Mouse (Mus musculus): Measurements from ENCODE around the gene Erich6b. TPM values are rescaled to one million over a fixed set of nuclear protein-coding genes. Genes with fewer than 3 reads are reported as not detected.

Gene Erich6b
- polyA plus RNA-seq, 1 experiment from 2014 or later = not detected

DNA sequence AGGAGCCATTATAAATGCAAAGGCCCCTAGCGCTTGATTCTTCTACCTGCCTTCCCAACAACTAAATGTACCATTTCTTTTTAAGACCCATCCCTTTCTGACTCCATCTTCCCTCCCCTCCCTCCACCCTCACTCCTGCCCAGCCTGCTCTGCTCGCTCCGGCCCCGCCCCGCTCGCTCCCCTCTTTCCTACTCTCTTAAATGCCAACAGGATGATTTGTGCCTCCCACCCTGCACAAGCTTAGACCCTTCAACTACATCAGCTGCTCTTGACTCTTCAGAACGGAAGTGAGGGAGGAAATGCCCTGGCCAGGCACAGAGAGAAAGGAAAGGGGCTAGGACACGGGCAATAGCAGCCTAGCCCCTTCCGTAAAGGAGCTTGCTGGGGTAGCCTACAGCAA lies 4.0 kb downstream of the Erich6b start:
- Histone ChIP-seq H3K9ac (no peak overlapping the region), H3K27ac (replicated peaks) (no peak overlapping the region), H3K27me3 (0 out of 2 replicates have a peak, but pooled peaks cover 4% of the 10 kb centered on the region), H3K4me3 (replicated peaks) (no peak overlapping the region), H3K36me3 (replicated peaks) (no peaks in the 10 kb centered on the region), H3K9me3 (replicated peaks) (no peaks in the 10 kb centered on the region), H3K4me2 (no peak overlapping the region), H3K4me1 (replicated peaks) (no peaks in the 10 kb centered on the region)
- ATAC-seq (ENCODE audit: insufficient read depth) = no peak
- WGBS (ENCODE audit: insufficient replicate concordance) = 32% methylated on average over 9 of the region's 9 CpGs

DNA sequence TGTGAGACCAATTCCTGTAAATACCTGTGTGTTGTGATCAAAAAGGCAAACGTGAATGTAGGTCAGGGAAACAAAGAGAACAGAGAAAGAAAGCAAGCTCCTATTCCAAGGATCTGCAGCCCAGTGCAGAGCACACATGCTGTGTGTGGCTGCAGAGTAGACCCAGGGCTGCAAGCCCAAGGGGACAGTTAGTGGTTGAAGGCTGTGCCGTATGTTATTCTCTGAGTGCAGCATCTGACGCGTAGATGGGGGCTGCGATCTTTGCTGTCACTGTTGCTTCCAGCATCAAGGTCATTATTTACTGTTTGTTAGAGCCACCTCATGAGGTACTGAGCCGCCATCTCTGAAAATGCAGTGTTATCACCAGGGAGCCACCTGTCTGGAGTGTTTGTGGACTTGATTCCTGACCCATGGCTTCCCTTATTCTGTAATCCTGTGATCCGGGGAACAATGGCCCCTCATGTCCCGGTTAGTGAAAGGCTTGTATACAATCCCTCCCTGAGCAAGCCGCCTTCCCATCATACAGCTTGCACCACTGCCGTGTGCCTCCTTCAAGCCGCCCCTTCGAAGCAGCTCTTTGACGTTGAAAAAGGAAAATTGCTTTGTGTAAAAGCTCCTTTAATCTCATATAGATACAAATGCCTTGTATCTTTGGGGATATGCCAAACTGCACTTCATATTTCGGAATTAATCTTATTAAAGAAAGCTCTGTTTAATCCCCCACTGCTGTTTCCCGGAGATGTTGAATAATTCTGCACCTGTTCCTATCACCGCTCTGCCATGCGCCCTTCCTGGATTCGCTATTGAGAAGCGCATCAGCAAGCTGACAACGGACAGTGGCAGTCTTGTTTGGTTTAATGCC lies 5.1 kb downstream of the Erich6b start:
- 64% methylated on average over 20 of the region's 20 CpGs for WGBS (ENCODE audit: insufficient replicate concordance)
- Histone ChIP-seq H3K36me3 (replicated peaks) (no peaks in the 10 kb centered on the region), H3K4me3 (replicated peaks) (no peak overlapping the region), H3K9me3 (replicated peaks) (no peaks in the 10 kb centered on the region), H3K4me1 (replicated peaks) (no peaks in the 10 kb centered on the region), H3K27me3 (0 out of 2 replicates have a peak, but pooled peaks cover 4% of the 10 kb centered on the region), H3K9ac (no peak overlapping the region), H3K27ac (replicated peaks) (no peak overlapping the region), H3K4me2 (no peak overlapping the region)
- no peak for ATAC-seq (ENCODE audit: insufficient read depth)

DNA sequence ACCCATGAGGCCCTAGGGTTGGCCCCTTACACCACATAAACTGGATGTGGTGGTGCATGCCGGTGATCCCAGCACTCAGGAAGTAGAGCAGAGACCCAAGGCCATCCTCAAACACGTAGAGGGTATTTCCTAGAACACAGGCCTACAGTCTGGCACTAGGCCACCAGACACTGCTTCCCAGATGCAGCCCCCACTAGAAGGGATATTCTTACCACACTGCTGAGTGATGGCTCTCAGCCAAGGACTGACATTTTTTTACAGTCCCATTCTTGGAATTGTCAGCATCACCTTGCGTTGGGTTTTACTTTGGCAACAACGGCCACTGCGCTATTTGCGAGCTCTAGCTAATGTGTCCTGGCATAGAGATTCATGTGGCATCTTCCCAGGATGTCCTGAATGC lies 18.9 kb downstream of the Erich6b start:
- no peak overlapping the region for H3K27ac ChIP-seq (replicated peaks)
- H3K4me2 ChIP-seq = no peak overlapping the region
- no peaks in the 10 kb centered on the region for H3K4me1 ChIP-seq (replicated peaks)
- no peak overlapping the region for H3K9ac ChIP-seq
- no peaks in the 10 kb centered on the region for H3K9me3 ChIP-seq (replicated peaks)
- H3K4me3 ChIP-seq (replicated peaks) = no peak overlapping the region
- H3K36me3 ChIP-seq (replicated peaks) = no peaks in the 10 kb centered on the region
- no peaks in the 10 kb centered on the region for H3K27me3 ChIP-seq
- WGBS (ENCODE audit: insufficient replicate concordance) = 67% methylated on average over 6 of the region's 6 CpGs
- no peak for ATAC-seq (ENCODE audit: insufficient read depth)

DNA sequence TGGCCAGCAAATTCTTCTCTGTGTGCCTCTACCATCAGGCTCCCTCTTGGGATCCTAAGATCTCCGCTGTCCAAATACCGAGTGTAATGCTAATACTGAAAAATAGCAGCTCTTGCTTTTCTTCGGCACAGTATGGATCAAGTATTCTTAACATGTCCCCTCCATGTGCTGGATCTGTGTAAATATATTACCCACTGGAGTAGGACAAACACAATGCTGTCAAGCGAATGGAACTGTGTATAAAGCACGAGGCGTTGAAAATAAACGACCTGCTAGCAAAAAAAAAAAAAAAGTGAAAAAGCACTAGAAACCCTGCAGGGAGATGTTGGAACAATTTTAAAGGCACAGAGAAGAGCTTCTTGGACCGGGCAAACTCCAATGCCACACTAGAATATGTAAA lies 19.5 kb downstream of the Erich6b start:
- WGBS (ENCODE audit: insufficient replicate concordance) = 74% methylated on average over 8 of the region's 8 CpGs
- Histone ChIP-seq H3K27ac (replicated peaks) (no peak overlapping the region), H3K9me3 (replicated peaks) (no peaks in the 10 kb centered on the region), H3K4me1 (replicated peaks) (no peaks in the 10 kb centered on the region), H3K4me2 (no peak overlapping the region), H3K9ac (no peak overlapping the region), H3K27me3 (no peaks in the 10 kb centered on the region), H3K36me3 (replicated peaks) (no peaks in the 10 kb centered on the region), H3K4me3 (replicated peaks) (no peak overlapping the region)
- ATAC-seq (ENCODE audit: insufficient read depth) = no peak

DNA sequence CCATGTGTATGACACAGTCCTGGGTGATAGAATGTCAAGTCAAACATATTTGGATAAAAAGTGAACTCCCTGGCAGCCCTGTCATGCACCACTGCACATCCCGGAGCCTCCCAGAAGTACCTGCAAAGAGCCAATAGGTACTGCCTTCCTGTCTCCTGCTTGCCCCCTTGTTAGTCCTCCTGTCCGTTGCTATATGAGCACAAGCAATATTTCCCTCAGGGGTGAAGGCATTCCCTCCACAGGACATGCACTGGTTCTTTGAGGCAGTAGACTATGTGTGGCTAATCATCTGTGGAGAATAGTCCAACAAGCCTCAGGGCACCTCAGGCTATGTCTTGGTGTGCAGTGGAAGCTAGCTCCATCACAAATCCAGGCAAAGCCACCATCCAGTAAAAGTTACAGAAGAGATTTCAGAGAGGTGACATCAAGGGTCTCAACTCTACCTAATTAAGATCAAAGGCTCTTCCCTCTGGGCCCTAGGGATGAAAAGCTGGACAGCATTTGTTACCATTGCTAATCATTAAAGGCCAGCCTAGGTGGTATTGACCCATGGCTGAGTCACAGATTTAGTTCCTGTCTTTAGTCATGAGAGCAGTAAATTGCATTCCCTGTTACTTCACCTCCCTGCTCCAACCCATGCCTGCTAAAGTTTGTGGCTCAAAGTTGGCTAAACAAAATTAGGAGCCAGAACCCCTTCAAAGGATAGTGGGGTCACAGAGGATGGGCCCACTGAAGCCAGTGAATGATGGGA lies 23.5 kb downstream of the Erich6b start:
- Histone ChIP-seq H3K27ac (replicated peaks) (no peak overlapping the region), H3K4me1 (replicated peaks) (no peaks in the 10 kb centered on the region), H3K4me3 (replicated peaks) (no peak overlapping the region), H3K9ac (no peak overlapping the region), H3K36me3 (replicated peaks) (no peaks in the 10 kb centered on the region), H3K27me3 (no peaks in the 10 kb centered on the region), H3K9me3 (replicated peaks) (no peaks in the 10 kb centered on the region), H3K4me2 (no peak overlapping the region)
- no peak for ATAC-seq (ENCODE audit: insufficient read depth)
- WGBS (ENCODE audit: insufficient replicate concordance) = 74% methylated on average over 2 of the region's 2 CpGs

DNA sequence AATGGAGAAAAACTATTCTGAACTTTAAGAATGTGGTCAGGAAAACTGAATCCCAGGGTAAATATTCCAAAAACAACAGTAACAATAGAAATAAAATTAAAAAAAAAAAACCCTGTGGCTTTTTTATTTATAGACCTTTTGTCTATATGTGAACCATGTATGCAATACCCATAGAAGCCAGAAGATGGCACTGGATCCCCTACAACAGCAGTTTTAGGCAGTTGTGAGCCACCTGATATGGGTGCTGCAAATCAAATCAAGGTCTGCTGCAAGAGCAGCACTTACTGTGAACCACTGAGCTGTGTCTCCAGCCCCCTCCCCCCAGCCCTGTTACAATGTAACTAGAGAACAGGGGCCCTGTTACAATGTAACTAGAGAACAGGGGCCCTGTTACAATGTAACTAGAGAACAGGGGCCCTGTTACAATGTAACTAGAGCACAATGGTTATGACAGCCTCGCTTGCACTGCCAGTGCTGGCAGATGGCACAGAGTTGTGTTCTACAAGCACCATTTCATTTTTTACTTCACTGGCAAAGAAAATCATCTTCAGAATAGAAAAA lies 27.1 kb downstream of the Erich6b start:
- no peak overlapping the region for H3K4me3 ChIP-seq (replicated peaks)
- H3K27me3 ChIP-seq = no peaks in the 10 kb centered on the region
- H3K4me2 ChIP-seq = no peak overlapping the region
- 48% methylated on average over 1 of the region's 1 CpGs for WGBS (ENCODE audit: insufficient replicate concordance)
- H3K36me3 ChIP-seq (replicated peaks) = no peaks in the 10 kb centered on the region
- H3K27ac ChIP-seq (replicated peaks) = no peak overlapping the region
- no peak overlapping the region for H3K9ac ChIP-seq
- no peak for ATAC-seq (ENCODE audit: insufficient read depth)
- no peaks in the 10 kb centered on the region for H3K9me3 ChIP-seq (replicated peaks)
- no peaks in the 10 kb centered on the region for H3K4me1 ChIP-seq (replicated peaks)

DNA sequence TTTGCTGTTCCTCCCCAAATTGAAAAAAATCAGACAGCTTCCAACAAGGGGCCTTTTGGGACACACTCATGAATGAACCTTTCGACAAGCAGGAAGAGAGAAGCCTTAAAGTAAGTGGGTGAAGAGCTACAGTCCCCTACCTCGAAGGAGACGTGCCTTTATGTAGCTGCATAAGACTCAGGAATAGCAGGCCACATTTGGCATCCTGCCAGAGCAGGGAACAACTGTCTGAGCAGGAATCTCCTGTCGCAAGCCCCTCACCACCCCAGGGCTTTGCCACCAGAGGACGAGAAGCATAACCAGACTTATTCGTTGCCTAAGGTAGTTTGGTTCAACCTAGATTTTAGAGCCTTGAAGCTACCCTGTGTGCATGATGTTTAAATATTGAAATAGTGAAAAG lies 34.3 kb downstream of the Erich6b start:
- H3K4me2 ChIP-seq = no peak overlapping the region
- ATAC-seq (ENCODE audit: insufficient read depth) = no peak
- no peaks in the 10 kb centered on the region for H3K36me3 ChIP-seq (replicated peaks)
- no peaks in the 10 kb centered on the region for H3K4me1 ChIP-seq (replicated peaks)
- H3K9ac ChIP-seq = no peak overlapping the region
- H3K27ac ChIP-seq (replicated peaks) = no peak overlapping the region
- H3K9me3 ChIP-seq (replicated peaks) = no peaks in the 10 kb centered on the region
- no peak overlapping the region for H3K4me3 ChIP-seq (replicated peaks)
- H3K27me3 ChIP-seq = no peaks in the 10 kb centered on the region
- WGBS (ENCODE audit: insufficient replicate concordance) = 59% methylated on average over 6 of the region's 6 CpGs

DNA sequence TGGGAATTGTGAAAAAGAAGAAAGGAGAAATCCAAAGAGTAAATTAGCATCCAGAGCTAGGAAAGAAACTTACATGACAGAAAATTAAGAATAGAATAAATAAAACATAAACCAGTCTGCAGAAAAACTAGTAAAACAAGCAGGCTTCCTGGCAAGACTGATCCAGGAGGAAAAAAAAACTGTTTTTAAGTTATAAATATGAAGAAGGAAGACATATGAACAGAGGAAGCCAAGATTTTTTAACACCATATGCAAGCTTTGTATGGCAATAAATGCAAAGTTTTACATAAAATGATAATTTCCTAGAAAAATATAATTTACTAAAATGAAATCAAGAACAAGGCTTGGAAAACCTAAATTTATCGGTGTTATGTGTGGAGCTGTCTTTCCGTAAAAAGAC lies 48.4 kb downstream of the Erich6b start:
- Histone ChIP-seq H3K9ac (no peak overlapping the region), H3K4me1 (replicated peaks) (no peaks in the 10 kb centered on the region), H3K36me3 (replicated peaks) (no peaks in the 10 kb centered on the region), H3K9me3 (replicated peaks) (no peaks in the 10 kb centered on the region), H3K27me3 (no peaks in the 10 kb centered on the region), H3K4me2 (no peak overlapping the region), H3K4me3 (replicated peaks) (no peak overlapping the region), H3K27ac (replicated peaks) (no peak overlapping the region)
- no peak for ATAC-seq (ENCODE audit: insufficient read depth)
- 88% methylated on average over 2 of the region's 2 CpGs for WGBS (ENCODE audit: insufficient replicate concordance)

DNA sequence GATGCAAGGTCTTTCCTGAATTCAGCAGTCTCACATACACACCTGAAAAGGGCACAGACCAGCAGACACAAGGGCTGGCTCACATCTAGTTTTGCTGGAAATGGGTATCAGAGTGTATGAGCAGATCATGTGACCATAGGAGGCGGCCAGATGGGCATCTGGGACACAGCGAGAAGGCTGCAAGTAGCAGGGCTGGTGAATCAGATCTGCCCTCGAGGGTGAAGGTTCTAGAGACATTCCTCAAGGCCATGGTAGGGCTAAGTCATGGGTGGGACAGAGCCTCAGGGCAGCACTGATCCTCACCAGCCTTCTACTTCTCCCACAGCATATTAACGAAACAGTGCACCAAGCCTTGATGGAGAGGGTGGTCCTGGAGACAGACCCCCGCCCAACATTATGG lies 54.0 kb downstream of the Erich6b start:
- Histone ChIP-seq H3K4me1 (replicated peaks) (no peaks in the 10 kb centered on the region), H3K4me3 (replicated peaks) (no peak overlapping the region), H3K9me3 (replicated peaks) (no peaks in the 10 kb centered on the region), H3K27ac (replicated peaks) (no peak overlapping the region), H3K9ac (no peak overlapping the region), H3K36me3 (replicated peaks) (peaks cover 1% of the 10 kb centered on the region; the same call in 1 of the 2 replicates), H3K4me2 (no peak overlapping the region), H3K27me3 (no peaks in the 10 kb centered on the region)
- no peak for ATAC-seq (ENCODE audit: insufficient read depth)
- 59% methylated on average over 5 of the region's 5 CpGs for WGBS (ENCODE audit: insufficient replicate concordance)

DNA sequence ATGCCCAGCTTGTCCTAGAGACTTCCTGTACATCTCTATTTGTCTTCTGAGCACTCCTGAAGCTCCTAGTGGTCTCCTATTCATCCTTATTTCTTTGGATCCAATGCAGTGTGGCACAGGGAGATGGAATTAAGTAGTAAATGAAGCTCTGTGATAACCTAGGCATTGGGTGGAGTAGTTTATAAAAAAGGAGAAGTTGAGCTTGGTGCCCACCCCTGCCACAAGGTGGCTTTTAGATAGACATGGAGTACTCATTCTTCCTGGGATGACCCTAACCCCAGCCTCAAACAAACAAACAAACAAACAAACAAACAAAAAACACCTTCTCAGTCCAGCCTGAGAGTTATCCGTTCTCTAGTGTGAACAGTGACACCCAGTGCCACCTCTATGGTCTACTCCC lies 55.9 kb downstream of the Erich6b start:
- Histone ChIP-seq H3K4me3 (replicated peaks) (no peak overlapping the region), H3K27ac (replicated peaks) (no peak overlapping the region), H3K4me2 (no peak overlapping the region), H3K4me1 (replicated peaks) (no peaks in the 10 kb centered on the region), H3K9ac (no peak overlapping the region), H3K36me3 (replicated peaks) (peaks cover 10% of the 10 kb centered on the region), H3K9me3 (replicated peaks) (no peaks in the 10 kb centered on the region), H3K27me3 (no peaks in the 10 kb centered on the region)
- 54% methylated on average over 1 of the region's 1 CpGs for WGBS (ENCODE audit: insufficient replicate concordance)
- no peak for ATAC-seq (ENCODE audit: insufficient read depth)

DNA sequence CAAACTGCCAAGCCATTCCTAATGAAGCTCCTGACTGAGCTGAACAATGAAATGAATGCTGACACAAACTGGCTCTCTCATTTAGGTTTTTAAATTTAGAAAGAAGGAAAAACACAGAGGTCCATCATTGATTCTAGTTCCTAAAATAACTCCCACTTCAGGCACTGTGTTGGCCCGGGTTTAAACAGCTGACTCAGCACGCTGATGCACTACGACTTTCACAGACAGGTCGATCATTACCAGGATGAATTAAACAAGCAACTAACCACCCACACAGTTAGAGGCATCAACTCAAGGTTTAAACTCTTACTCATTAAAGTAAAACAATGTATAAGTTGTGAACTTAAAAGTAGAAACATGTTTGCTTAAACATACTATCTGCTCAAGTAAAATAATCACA lies 64.6 kb downstream of the Erich6b start:
- no peak overlapping the region for H3K4me3 ChIP-seq (replicated peaks)
- WGBS (ENCODE audit: insufficient replicate concordance) = 85% methylated on average over 4 of the region's 4 CpGs
- H3K9me3 ChIP-seq (replicated peaks) = no peaks in the 10 kb centered on the region
- no peak overlapping the region for H3K9ac ChIP-seq
- no peaks in the 10 kb centered on the region for H3K4me1 ChIP-seq (replicated peaks)
- H3K36me3 ChIP-seq (replicated peaks) = peaks cover 78% of the 10 kb centered on the region
- no peak for ATAC-seq (ENCODE audit: insufficient read depth)
- H3K4me2 ChIP-seq = no peak overlapping the region
- no peaks in the 10 kb centered on the region for H3K27me3 ChIP-seq
- H3K27ac ChIP-seq (replicated peaks) = no peak overlapping the region

Data from liver, embryonic 15.5 days (tissue).